Mouse (Mus musculus) liver, adult 2 months (tissue): Measurements from ENCODE around the gene Nxph4. TPM values are rescaled to one million over a fixed set of nuclear protein-coding genes. Genes with fewer than 3 reads are reported as not detected.

Source experiments
- DNase-seq: peaks from one replicate; pipeline ENCODE4 v3.0.0-alpha.2; 2011; ENCODE audit warnings: low read depth, low spot score; ENCODE audit errors: extremely low read depth
- H3K27ac ChIP-seq: fragments of 200-500 bp; replicated peaks from 2 replicates; pipeline ENCODE4 v1.5.1; 2012; ENCODE audit warnings: low read depth, mild to moderate bottlenecking, control low read depth, inconsistent platforms, low read length; ENCODE audit not compliant: insufficient read depth
- H3K27me3 ChIP-seq: fragments of 200-500 bp; 2 replicates; pipeline ENCODE4 v1.6.1; 2012; ENCODE audit warnings: mild to moderate bottlenecking, moderate library complexity, low read length, inconsistent platforms; ENCODE audit not compliant: control insufficient read depth, insufficient read depth
- H3K36me3 ChIP-seq: fragments of 200-500 bp; 2 replicates; pipeline ENCODE4 v1.6.1; 2012; ENCODE audit warnings: low read length, inconsistent platforms; ENCODE audit not compliant: control insufficient read depth, insufficient read depth
- H3K4me1 ChIP-seq: fragments of 200-500 bp; 2 replicates; pipeline ENCODE4 v1.6.1; 2011; ENCODE audit warnings: low read length; ENCODE audit not compliant: control insufficient read depth, insufficient read depth
- H3K4me3 ChIP-seq: fragments of 200-500 bp; 2 replicates; pipeline ENCODE4 v1.5.1; 2011; ENCODE audit warnings: low read depth, mild to moderate bottlenecking, control low read depth, low read length, moderate library complexity; ENCODE audit not compliant: insufficient read depth
- H3K79me2 ChIP-seq: fragments of 200-500 bp; 2 replicates; pipeline ENCODE4 v1.6.1; 2012; ENCODE audit warnings: inconsistent platforms, mild to moderate bottlenecking, low read length, moderate library complexity; ENCODE audit not compliant: control insufficient read depth, insufficient read depth
- H3K9ac ChIP-seq: fragments of 200-500 bp; 2 replicates; pipeline ENCODE4 v1.6.1; 2012; ENCODE audit warnings: low read depth, mild to moderate bottlenecking, control low read depth, inconsistent platforms, low read length
- CTCF ChIP-seq: fragments of 200-500 bp; IDR thresholded peaks from 2 replicates; pipeline ENCODE4 v1.5.1; 2011; ENCODE audit warnings: low read depth, low read length, control low read depth
- POLR2A ChIP-seq: fragments of 200-500 bp; IDR thresholded peaks from 2 replicates; pipeline ENCODE4 v1.6.1; 2011; ENCODE audit warnings: low read length, control low read depth; ENCODE audit not compliant: insufficient read depth; ENCODE audit errors: extremely low read depth
- WGBS: fragments of 180-500 bp; shearing (Covaris S2); methylation state at CpG from one replicate; pipeline ENCODE4 v1.1.7; 2018; 5-methylcytosine and 5-hydroxymethylcytosine counted together
- polyA plus RNA-seq: library from polyadenylated mRNA; depleted of rRNA; stranded (reverse); fragments of >200 nt; gene quantifications from 2 replicates; pipeline ENCODE4 v1.2.3, GENCODE M21; 2012
- total RNA-seq: library from RNA; depleted of rRNA; stranded (reverse); fragments of >200 nt; gene quantifications from 2 replicates; pipeline ENCODE4 v1.2.3, GENCODE M21; 2014

Gene Nxph4
- total and polyA plus RNA-seq, 2 experiments: not detected

DNA sequence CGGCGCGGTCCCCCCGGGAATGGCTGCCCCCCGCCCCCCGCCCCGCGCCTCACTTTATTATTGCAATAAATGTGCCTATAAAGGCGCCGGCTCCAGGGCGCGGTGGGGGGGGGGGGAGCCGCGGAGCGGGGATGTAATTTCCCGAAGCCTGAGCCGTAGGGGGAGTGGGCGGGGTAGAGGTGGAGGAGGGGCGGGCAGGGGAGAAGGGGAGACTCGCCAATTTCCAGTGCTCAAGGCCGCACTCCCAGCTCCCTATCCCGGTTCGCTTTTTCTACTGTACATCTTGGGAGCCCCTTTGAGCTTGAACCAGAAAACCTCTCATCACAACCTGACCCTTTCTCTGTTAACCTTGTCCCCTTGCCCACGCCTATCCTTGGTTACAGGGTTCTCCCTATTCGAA, 3.4 kb downstream of the Nxph4 start:
- Histone ChIP-seq H3K27me3 (peaks cover 50% of the 10 kb centered on the region), H3K4me3 (no peak overlapping the region), H3K4me1 (peaks cover 4% of the 10 kb centered on the region; the same call in 1 of the 2 replicates), H3K36me3 (no peaks in the 10 kb centered on the region), H3K9ac (no peak overlapping the region), H3K27ac (no peak overlapping the region), H3K79me2 (no peaks in the 10 kb centered on the region)
- no peak for TF ChIP-seq CTCF
- DNase-seq: no peak
- 6% methylated on average over 23 of the region's 25 CpGs for WGBS

GRCm38 (mm10) chr10:127527481-127527880, 6.9 kb downstream of the Nxph4 start:
- Histone ChIP-seq H3K27me3 (peaks cover 36% of the 10 kb centered on the region), H3K4me1 (no peaks in the 10 kb centered on the region), H3K27ac (no peak overlapping the region), H3K9ac (no peak overlapping the region), H3K79me2 (no peaks in the 10 kb centered on the region), H3K36me3 (no peaks in the 10 kb centered on the region), H3K4me3 (no peak overlapping the region)
- TF ChIP-seq CTCF (no peak), POLR2A (no peak)
- DNase-seq: no peak
- WGBS: 18% methylated on average over 17 of the region's 17 CpGs

DNA sequence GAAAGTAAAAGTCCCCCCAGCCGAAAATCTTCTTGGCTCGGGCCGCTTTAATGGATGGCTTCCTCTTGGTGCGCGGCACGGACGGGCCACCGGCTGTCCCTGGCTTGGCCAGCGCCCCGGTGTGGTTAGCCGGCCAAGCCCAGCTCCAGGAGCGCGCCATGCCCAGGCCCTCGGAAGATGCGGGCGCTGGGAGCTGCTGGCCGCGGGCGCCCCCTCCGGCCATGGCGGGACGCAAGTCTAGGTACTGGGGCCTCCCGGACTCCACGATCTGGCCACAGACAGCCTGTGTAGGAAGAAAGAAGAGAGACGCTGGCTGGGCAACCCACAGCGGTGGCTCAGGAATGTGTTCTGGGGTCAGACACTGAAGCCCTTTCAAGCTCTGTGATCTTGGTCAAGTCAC, 7.7 kb downstream of the Nxph4 start:
- Histone ChIP-seq H3K27ac (no peak overlapping the region), H3K36me3 (no peaks in the 10 kb centered on the region), H3K27me3 (peaks cover 32% of the 10 kb centered on the region), H3K4me3 (0 out of 2 replicates have a peak overlapping the region, but pooled peaks have one; percentile 3), H3K9ac (no peak overlapping the region), H3K79me2 (no peaks in the 10 kb centered on the region), H3K4me1 (no peaks in the 10 kb centered on the region)
- WGBS: 1% methylated on average over 26 of the region's 26 CpGs
- no peak for TF ChIP-seq POLR2A
- peak; percentile 71 for TF ChIP-seq CTCF
- DNase-seq: peak; percentile 39

DNA sequence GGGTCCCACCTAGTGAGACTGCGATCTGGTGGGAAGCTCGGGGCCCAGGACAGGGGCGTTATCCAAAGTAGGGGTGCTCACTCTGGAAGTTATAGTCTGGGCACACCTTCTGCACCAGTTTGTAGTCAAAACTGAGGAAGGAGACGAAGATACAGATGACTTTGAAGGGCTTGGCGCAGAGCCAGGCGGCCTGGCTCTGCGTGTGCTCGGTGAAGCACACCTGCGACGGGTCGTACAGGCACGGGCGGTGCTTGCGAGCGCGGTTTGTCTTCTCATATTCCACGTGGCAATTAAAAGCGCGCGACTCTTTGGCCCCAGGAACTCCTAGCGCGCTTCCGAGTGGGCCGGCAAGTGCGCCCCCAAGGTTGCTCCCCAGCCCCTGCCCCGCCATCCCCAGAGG, 8.3 kb downstream of the Nxph4 start:
- 4% methylated on average over 26 of the region's 26 CpGs for WGBS
- peaks cover 26% of the 10 kb centered on the region for H3K27me3 ChIP-seq
- H3K4me3 ChIP-seq: no peak overlapping the region
- H3K9ac ChIP-seq: no peak overlapping the region
- no peaks in the 10 kb centered on the region for H3K79me2 ChIP-seq
- no peaks in the 10 kb centered on the region for H3K4me1 ChIP-seq
- H3K27ac ChIP-seq: no peak overlapping the region
- DNase-seq: no peak
- no peaks in the 10 kb centered on the region for H3K36me3 ChIP-seq
- TF ChIP-seq POLR2A: no peak
- TF ChIP-seq CTCF: no peak

GRCm38 (mm10) chr10:127524646-127525255, 9.6 kb downstream of the Nxph4 start:
- 26% methylated on average over 23 of the region's 23 CpGs for WGBS
- no peak overlapping the region for H3K4me3 ChIP-seq
- peaks cover 6% of the 10 kb centered on the region; the same call in 1 of the 2 replicates for H3K79me2 ChIP-seq
- DNase-seq: no peak
- no peak overlapping the region for H3K9ac ChIP-seq
- H3K27me3 ChIP-seq: peaks cover 21% of the 10 kb centered on the region
- peaks cover 7% of the 10 kb centered on the region for H3K4me1 ChIP-seq
- H3K36me3 ChIP-seq: no peaks in the 10 kb centered on the region
- H3K27ac ChIP-seq: no peak overlapping the region
- TF ChIP-seq POLR2A: no peak
- no peak for TF ChIP-seq CTCF

GRCm38 (mm10) chr10:127522088-127522581, 12.2 kb downstream of the Nxph4 start, which contains the start of gene Shmt2:
Shmt2 (minus strand) TSS chr10:127522444.
- Histone ChIP-seq H3K36me3 (peaks cover 11% of the 10 kb centered on the region; the same call in 1 of the 2 replicates), H3K79me2 (peaks cover 6% of the 10 kb centered on the region; the same call in 1 of the 2 replicates), H3K4me3 (peak within 1 kb of the TSS; percentile 57), H3K27me3 (peaks cover 3% of the 10 kb centered on the region; the same call in 1 of the 2 replicates), H3K9ac (peak within 1 kb of the TSS; percentile 72), H3K4me1 (peaks cover 14% of the 10 kb centered on the region), H3K27ac (peak within 1 kb of the TSS; percentile 78)
- TF ChIP-seq POLR2A (peak; percentile 44; the same call in 1 of the 2 replicates), CTCF (no peak)
- under 1% methylated on average over 21 of the region's 21 CpGs for WGBS
- DNase-seq: peak; percentile 79
